Mouse (Mus musculus) mouse trophoblast stem cell (cell line): ENCODE results near the gene Sall1.

Source experiments
- in situ Hi-C, 2 experiments: fragments of 300-500 bp; cut with MseI, MboI; formaldehyde crosslinking; loops; 2 replicates in 1 of 2; 3 replicates in 1 of 2; pipeline ENCODE4 v1.15.1; 2025

The Sall1 gene

DNA sequence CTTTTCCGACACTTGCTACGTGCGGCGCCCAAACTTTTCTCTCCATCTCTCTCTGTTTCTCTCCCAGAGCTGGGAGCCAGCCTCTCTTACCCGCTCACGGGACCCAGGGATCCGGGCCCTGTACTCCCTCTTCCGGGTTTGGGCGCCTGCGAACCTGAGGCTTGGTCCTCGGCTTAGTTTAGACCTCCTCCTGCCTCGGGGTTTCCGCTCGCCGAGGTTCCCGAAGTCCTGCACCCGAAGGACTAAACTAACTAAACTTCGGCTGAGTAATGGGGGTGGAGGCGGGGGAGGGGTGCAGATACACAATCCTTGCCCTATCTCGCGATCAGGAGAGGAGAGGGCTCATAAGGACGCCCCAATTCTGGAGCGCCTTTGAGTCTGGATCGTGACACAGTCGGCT lies at the start of gene Sall1:
Gene Sall1 (minus strand): TSS at position 223 of the 400 bp plus-strand sequence.
- in situ Hi-C loops: no loop called here

DNA sequence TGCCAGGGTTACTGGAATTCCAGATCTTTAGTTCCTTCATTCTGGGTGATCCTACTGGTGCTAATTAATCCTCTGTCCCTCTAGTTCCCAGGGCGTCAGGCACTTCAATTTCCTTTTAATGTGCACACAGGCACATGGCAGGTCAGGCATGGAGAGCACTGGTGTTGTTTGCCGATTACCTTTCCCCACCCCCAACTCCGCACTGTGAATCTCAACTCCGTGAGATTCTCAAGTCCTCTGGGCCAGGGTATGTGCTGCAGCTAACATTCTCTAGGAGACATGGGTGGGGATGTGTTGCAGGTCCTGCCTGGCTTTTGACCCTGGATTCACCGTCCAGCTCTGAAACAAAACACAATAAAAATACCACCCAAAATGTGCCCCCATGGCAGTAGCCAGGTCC lies 46.0 kb upstream of the Sall1 start:
- in situ Hi-C loops: no loop called here

DNA sequence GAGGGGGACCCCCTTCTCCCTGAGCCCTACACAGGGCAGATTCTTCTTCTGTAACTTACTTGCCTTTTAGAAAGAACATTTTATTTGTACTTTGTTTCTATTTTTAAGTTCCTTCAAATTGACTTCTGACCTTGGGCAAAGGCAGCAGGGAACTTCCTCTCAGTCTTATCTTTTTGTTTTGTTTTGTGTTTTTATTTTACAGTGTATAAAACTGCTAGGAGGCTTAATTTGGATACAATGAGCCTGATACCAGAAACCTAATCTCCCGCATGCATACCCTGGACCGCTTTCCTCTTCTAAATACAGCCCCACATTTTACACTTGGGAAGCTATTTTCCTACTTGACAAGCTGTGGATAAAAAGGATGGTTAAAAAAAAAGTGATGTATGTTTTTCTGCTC lies 35.2 kb upstream of the Sall1 start:
- in situ Hi-C loops: no loop called here

DNA sequence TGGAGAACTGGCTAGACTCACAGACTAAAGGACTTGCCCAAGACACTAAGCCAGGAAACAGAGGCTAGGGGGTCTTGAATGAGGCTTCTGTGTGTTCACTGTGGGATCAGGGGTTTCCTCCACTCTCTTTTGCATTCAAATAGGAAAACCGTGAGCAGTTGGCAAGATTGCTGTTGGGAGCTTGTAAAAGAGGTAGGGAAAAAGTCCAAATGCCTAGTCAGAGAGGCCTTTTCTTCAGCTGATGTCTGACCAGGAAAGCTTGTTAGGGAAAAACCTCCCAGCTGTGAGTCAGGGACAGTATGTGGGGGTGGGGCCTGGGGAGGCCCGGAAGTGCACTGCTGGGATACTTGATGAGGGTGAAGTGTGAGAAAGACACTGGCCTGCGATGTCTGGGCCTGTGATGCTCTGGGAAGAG lies 29.0 kb upstream of the Sall1 start:
- in situ Hi-C loops: no loop called here

DNA sequence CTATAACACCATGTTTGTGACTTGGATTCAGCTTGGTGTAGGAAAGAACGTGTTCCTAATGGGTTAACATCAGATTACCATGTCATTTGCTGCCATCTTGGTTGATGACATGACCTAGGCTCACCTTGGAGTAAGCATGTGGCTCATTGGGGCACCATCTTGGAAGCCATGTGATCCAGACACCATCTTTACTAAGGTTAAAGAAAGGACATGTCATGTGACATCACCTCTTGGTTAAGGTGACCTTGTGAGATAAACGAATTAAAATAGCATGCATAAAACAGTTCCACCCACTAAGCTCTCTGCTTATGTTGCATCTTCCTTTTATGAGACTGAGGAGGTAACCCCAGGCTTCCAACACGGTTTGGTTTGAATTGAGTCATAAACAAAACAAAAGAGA lies 23.5 kb upstream of the Sall1 start:
- in situ Hi-C loops: no loop called here

DNA sequence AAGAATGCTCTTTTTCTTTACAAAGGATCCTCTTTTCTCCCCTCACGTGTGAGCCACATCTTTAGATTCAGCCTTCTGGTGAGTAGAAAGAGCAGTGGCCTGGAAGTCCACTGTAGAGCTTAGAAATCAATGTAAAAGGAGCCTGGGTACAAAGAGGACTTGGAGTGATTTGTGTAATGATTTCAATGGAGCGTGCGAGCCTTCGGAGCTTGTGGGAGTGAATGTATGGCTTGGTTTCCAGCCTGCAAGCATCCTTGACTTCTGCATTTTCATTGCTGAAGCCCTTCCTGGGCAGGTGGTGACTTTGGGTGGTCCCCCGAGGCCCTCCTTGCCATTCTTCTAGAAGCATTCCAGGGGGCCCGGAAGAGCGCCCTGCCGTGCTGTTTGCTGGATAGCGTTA lies 20.1 kb upstream of the Sall1 start:
- in situ Hi-C loops: no loop called here

DNA sequence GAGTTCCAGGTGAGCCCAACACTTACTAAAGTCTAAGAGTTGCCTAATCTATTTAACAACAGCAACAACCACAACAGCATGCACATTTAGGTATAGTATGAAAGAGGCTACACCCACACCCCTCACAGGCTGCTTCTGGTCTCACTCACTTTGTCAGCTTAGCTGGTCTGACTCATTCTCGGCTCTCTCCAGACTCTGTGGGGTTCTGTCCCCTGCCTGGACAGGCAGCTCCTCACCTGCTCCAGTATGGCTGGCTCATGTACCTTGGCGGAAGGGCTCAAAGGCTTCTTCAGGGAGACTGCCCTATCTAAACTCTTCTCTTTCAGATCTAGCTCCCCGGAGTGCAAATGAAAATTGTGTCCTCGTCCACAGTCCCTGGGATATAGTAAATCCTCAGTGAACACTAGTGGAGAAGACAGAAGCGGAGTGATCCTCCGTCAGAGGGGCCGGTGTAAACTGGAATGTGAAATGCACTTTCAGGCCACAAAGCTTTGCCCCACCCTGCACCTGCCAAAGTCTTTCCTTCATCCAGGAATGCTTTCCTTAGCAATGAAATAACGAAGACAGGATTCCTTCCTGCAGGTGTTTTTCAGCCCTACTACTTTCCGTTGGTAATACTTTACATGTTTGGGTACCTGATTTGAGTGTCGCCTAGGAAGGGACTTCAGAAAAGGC lies 19.5 kb upstream of the Sall1 start:
- in situ Hi-C loops: no loop called here

DNA sequence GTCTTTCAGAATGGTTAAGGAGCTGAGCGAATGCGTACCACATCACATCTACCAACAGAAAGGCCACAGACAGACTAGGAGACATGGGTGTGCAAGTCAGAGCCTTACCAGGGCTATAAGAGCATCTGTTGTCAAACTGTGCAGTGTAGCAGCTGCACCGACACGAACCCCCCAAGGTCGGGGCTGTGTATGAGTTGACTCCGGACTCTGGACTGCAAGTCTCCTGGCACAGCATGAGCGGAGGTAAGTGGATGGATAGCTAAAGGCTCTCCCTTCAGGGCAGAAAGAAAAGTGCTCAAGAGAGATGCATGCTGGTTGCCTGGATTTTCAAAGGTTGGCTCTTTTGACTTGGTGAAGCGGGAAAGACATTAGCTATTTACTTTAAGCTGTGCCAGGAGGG lies 16.8 kb upstream of the Sall1 start:
- in situ Hi-C loops: no loop called here

DNA sequence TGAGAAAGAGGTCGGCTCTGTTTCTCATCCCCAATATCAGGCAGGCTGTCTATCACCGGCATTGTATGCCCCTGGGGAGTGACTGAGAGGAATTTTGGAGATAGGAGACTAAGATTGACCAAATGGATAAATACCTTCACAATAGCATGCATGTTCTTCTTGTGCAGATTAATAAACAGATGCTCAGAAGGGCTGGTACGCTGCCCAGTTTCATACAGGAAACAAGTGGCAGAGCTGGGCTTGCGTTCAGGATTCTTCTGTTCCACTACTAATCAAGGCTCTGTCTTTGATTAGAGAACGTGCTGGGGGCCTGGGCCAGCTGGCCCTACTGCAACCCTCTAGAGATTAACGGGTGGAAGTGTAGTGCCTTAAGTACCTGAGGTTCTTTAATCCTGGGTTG lies 15.5 kb upstream of the Sall1 start:
- in situ Hi-C loops: no loop called here

DNA sequence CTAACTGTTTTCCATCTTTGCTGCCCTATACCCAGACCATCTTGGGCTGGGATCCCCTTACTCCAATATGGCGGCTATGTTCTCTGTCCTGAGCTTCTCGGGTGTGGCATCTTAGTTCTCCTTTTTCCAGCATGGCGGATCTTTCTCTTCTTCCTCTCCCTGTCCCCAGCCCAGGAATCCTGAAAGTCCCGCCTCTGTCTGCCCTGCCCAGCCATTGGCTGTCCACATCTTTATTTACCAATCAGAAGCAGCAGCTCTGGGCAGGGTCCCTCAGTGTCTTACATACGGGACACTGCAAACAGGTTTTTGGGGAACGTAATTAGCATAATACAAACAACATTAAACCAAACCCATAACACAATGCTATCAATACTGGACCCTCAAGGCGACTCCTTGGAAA lies 8.9 kb upstream of the Sall1 start:
- in situ Hi-C loops: no loop called here

DNA sequence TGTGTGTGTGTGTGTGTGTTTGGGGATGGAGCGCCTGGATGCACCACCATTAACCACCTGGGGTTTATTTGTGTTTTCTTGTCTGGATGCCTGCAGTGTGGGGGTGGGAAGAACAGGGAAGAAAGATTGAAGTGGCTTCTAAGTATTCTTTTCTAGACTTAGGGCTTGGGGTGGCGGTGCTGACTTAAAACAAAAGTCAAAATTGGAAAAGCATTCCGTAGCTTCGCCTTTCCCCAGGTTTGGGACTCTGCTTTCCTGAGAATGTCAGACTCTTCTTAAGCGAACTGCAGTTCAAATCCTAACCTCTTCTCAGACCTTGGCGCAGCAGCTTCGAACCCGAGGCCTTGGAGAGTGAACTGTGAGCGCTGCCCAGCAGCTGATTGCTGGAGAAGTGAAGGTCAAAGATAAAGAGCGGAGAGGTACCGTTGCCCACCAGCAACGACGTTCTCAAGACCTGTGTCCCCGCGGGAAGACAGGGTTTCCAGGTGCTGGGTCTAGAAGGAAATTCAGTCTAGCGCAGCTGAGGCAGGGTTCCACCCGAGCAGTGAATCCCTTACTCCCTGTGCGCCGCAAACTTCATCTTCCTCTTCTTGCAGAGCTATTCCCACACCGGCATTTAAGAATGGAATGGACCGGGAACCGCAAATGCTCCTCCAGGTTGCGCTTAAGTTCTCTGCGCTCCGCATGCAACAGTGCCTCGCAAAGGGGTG lies 2.8 kb upstream of the Sall1 start:
- in situ Hi-C loops: no loop called here

DNA sequence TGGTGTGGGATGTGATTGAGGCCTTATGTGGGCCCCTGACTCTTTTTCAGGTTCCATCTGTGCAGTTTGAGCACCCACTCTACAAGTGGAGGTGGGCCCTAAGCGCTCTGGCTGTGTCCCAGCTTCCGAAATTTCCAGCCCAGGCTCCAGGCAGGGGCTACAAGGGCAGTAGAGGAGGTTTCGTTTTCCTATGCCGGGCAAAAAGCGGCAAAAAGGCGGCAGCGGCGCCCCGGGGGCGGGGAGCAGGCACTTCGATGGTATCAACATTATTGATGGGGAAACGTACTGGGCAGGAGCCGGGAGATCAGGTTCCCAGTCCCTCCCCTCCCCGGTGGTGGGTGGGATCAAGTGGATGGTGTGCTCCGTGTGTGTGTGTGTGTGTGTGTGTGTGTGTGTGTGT lies 2.3 kb upstream of the Sall1 start:
- in situ Hi-C loops: no loop called here

DNA sequence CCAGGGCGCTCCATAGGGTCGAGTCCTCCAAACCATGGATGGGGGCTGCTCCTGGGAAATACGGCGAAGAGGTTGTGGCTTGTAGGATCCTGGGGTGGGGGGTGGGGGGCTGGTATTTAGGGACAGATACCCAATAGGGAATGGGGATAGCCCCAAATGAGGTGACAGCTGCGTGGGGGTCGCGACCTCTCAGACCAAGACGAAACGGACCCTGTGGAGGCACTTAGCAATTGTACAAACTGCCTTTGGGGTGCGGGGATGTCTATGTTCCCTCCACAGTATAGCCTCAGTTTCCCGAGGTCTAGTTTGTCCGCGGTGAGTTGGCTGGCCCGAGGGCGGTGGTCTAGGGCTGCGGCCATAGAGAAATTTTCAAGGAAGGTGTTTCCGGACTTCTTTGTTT lies 1.8 kb upstream of the Sall1 start:
- in situ Hi-C loops: no loop called here

DNA sequence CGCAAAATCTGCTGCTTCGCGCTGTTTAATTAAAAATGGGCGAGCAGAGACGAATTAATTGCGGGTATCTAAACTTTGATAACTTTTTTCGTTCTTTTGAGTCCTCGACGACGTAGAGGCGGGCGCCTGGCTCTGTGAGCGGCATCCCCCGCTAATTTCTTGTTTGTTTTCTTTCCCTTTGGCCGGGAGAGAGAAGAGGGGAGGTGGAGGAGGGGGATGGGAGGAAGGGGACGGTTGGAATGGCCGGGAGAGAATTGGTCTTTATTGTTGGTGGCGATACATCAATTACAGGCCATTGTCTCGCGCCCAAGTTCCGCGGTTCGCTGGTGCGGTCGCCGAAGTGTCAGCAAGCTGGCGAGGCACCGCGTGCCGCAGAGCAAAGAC lies 1.2 kb upstream of the Sall1 start:
- in situ Hi-C loops: no loop called here

DNA sequence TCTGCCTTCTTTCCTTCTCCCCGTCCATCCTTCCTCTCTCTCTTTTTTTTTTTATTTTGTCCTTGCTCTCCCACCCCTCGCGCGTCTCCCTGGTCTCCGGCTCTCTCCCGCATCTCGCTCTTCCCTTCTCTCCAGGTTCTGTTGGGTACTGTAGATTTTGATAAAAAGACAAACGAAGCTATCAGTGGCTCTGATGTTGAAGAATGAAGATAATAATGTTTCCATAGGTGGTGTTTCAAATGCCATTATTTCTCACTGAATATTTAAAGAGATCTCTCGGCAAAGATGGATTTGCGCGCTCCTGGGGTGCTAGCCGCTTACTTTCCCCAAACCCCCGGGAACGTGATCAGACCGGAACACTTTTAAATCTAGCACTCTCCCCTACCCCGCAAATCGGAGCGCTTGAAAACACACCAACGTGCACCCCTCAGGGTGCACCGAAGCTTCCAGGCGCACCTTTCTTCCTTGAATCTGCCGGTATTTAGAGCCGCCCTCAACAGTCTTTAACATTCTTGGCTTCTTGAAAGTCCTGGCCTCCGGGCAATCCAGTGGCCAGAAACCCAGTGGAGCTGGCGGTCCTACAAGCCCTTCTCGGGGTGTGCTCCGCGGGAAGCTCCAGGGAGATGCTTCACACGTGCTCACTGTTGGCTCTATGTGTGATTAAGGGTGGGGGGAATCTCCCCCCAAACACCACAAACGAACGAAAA lies 702 bp upstream of the Sall1 start:
- in situ Hi-C loops: no loop called here

DNA sequence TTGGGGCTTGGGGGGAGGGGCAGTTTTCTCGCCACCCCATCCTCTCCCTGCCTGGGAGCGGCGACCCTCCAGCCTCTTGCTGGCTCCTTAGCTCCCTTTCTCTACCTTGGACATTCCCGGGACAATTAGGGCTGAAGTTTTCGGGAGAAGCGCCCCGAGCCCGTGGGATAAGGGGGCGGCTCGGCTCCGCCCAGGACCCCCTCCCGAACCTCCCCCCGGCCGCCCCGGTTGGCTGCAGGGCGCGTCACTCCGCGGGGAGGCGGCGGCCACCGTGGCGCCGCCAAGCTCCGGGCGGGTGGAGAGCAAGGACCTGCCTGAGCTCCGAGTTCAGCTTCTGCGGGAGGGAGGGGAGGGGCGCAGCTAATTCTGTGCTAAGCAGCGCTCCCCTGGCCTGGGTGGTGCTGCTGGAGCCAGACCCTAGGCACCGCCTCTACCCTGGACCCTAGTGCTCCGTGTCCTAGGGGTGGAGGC lies 556 bp downstream of the Sall1 start:
- in situ Hi-C loops: no loop called here

DNA sequence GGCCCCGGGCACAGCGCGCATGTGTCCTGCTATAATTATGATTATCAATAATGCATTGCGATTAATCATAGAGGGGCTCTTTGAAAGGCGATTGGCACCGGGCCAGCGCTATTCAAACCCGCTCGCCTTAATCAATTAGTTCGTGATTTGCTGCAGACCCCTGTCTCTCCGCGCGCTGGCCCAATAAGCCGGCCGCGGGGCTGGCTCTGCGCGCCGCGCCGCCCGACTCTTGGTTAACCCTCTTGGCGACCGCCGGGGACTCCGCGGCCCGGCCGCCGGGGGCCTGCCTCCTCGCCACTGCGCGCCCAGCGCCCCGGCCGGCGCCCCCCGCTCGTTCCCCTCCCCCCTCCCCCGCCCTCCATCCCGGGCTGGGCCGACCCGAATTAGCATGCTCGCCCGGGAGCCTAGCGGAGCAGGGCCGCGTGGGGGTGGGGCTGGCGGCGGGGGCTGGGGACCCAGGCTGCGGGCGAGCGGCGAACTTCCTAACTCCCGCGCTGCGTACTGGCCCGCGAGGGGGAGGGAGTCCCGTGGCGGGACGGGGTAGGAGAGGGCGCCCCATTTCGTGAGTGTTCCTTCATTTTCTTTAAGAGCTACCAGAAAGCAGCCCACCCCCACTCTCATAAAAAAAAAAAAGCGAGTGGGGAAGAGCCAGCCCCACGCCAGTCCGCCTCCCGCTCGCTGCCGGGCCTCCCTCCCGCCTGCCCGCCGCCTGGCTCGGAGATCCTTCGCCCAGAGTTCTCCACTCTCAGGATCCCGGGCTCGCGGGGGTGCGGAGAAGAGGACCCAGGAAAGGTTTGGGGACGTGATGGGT lies 1.2 kb downstream of the Sall1 start:
- in situ Hi-C loops: no loop called here

DNA sequence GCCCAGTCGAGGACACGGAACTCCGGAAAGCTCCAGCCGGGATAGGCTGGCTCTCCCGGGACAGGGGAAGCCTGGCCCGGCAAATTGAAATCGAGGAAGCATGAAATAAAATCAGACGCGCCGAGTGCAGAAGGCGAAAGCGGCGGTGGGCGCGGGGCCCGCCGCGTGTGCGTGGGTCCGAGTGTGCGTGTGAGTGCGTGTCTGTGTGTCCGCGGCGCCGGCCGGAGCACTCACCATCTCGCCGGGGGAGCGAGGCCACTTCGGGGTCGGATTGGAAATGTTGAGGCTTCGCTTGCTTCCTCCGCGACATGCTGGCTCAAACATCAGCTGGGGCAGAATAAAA lies 1.9 kb downstream of the Sall1 start:
- in situ Hi-C loops: no loop called here

DNA sequence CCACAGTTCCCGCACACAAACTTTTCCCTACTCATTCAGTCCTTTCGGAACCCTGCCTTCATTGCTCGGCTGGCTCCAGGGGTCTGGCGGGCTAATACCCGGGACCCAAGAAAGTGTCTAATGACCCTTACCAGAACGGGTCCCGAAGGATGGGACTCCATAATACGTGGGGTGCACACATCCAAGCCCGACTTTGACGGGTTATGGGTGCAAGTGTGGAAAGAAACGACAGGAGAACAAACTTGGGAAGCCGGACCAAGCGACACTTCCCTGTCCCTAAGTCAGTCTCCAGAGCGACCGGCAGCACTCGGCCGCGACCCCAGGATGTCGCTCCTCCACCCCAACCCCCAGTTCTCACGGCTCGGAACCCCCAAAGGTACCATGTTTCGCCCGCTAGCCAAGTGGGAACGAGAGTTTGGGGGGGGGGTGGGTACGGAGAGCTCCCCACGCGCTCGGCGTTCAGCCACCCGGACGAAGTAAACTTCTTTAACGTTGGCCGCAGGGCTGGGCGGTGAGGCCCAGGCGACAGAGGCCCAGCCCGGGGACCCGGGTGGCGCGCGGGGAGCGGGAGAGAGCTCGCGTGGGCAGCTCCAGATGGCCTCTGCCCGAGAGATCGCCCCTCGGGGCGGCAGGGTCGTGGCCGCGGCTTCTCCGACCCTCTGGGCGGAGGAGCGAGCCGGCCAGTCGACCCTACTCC lies 2.4 kb downstream of the Sall1 start:
- in situ Hi-C loops: no loop called here

DNA sequence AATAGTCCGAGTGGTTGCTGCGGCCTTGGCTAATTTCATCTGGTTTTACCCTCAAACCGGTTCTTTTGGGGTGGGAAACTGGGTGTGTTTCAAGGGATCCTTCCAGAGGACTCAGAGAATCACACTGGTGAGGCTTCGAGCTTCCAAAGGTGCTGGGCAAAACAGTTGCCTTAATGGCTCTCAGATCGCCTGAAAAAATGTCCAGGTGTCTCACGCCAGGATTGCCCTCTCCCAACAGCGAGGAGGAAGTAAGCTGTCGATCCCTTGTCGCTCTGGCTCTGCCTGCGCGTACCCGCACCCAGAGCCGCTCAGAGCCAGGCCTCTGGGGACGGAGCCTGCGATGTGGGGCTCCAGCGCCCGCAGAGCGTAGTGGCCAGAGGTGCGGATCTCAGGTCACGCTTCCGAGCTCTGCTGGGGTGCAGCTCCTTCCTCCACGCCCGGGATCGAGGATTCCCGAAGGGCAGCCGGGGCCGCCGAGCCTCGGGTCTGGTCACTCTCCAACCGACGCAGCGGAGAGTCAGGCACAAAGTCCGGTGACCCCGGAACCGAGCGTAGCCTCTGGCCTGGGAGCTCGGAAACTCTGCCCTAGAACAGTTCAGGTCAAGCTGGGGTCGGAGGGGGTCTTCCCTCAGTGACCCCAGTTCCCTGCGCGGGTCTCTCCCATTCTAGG lies 3.1 kb downstream of the Sall1 start:
- in situ Hi-C loops: no loop called here

DNA sequence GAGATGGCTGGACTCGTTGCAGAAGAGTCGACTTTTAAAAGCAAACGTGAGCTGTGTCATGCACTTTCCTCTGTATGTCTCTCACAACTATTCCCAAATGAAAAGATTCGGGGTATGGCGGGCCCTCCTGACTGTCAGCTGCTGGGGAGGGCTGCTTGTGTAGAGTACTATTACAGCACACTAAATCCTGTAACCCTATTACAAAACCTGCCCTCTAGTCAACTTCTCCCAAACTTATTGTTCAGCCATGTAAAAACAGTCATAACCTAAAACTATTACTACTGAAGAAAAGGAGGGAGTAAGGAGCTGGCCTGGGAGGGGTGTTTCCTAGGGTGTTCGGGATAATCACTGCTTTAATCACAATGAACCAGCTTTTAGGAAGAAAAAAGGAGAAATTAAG lies 4.1 kb downstream of the Sall1 start:
- in situ Hi-C loops: no loop called here
